Mouse (Mus musculus): ENCODE results near the gene Neurl1b.

GRCm38 (mm10) chr17:26488711-26489403 lies 74.2 kb downstream of the Neurl1b start:
- TF ChIP-seq CTCF (IDR thresholded peaks at IDR 0.05; ENCODE audit: low read depth, low read length) (no peak), POLR2A (IDR thresholded peaks at IDR 0.05; ENCODE audit: borderline replicate concordance, low read depth, low read length) (no peak)

Data from bone marrow macrophage, adult 2 months (primary cell).